Mouse (Mus musculus): ENCODE results near the gene Pnpla8. TPM values are rescaled to one million over a fixed set of nuclear protein-coding genes. Genes with fewer than 3 reads are reported as not detected.

Gene Pnpla8
- polyA plus RNA-seq, 1 experiment from 2014 or later: 28.0 TPM

DNA sequence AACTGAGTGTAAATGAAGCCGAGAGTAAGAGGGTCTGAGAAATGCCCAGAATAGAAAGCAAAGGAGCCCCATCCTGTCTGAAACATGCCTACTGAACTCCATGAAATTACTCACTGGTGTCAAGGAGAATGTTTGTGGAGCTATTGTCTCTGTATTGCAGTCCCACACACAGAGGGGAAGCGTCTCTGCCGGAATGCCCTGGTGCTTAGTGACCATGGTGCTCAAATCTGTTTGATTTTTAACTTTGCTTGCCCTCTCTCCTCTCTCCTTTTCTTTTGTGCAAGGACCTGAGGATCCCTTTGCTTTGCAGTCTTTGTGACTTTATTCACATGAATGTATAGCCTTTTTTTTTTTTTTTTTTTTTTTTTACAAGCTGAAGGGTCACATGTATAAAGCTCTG lies 136.3 kb downstream of the Pnpla8 start:
- Histone ChIP-seq H3K9ac (no peak overlapping the region), H3K27me3 (no peaks in the 10 kb centered on the region), H3K27ac (replicated peaks) (no peak overlapping the region), H3K4me1 (replicated peaks) (no peaks in the 10 kb centered on the region), H3K36me3 (replicated peaks) (no peaks in the 10 kb centered on the region), H3K9me3 (replicated peaks) (no peaks in the 10 kb centered on the region), H3K4me3 (replicated peaks) (no peak overlapping the region), H3K4me2 (no peak overlapping the region)
- WGBS (ENCODE audit: insufficient replicate concordance): 43% methylated on average over 3 of the region's 3 CpGs
- ATAC-seq (ENCODE audit: insufficient read depth): no peak

DNA sequence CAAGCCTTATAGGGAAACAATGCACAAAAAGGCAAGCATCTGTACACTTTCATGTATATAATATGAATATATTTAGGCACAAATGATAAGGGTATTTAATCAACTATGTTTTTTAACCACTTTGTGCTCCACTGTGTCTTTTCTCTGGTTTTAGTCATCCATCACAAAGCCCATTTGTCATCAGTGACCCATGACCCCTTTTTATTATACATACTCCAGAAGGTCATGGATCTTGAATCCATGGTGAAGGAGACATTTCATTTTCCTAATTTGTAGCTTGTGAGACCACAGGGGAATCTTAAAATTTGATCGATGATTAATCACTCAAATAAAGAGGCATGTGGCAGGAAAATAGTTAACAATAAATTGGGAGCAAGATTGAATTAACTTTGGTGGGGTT lies 136.7 kb downstream of the Pnpla8 start:
- H3K27ac ChIP-seq (replicated peaks): no peak overlapping the region
- ATAC-seq (ENCODE audit: insufficient read depth): no peak
- no peaks in the 10 kb centered on the region for H3K27me3 ChIP-seq
- H3K9ac ChIP-seq: no peak overlapping the region
- H3K9me3 ChIP-seq (replicated peaks): no peaks in the 10 kb centered on the region
- no peak overlapping the region for H3K4me2 ChIP-seq
- H3K36me3 ChIP-seq (replicated peaks): no peaks in the 10 kb centered on the region
- H3K4me3 ChIP-seq (replicated peaks): no peak overlapping the region
- 75% methylated on average over 1 of the region's 1 CpGs for WGBS (ENCODE audit: insufficient replicate concordance)
- no peaks in the 10 kb centered on the region for H3K4me1 ChIP-seq (replicated peaks)

DNA sequence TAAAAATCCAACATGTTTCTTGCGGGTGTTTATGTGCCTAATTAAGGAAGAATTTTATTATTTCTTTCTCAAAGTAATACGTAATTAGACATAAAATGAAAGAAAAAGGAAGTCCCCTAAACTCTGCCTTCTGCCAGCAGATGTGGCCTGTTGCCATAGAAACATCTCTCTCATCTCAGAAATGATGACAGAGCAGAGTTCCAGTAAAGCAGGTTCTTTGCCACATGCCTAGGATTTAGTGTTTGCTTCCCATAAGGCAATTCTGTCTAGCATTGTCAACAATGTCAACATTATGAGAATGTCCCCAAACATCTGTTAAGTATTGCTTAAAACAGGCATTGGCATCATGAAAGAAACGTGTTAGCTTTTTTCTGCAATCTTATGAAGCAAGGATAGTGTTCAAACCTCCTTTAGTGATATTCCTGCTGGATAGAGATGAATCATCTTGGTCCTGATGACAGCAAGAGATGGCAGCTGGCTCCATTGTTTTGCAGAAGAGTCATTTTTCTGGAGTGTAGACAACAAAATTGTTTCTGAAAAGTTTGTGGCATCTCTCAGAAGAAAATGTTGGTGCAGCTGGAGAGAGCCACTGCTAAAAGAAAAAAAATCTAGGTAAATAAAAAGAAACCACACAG lies 150.0 kb downstream of the Pnpla8 start:
- no peak overlapping the region for H3K9ac ChIP-seq
- H3K27ac ChIP-seq (replicated peaks): no peak overlapping the region
- H3K36me3 ChIP-seq (replicated peaks): no peaks in the 10 kb centered on the region
- no peaks in the 10 kb centered on the region for H3K4me1 ChIP-seq (replicated peaks)
- H3K27me3 ChIP-seq: no peaks in the 10 kb centered on the region
- H3K4me2 ChIP-seq: no peak overlapping the region
- 43% methylated on average over 3 of the region's 3 CpGs for WGBS (ENCODE audit: insufficient replicate concordance)
- no peaks in the 10 kb centered on the region for H3K9me3 ChIP-seq (replicated peaks)
- no peak for ATAC-seq (ENCODE audit: insufficient read depth)
- H3K4me3 ChIP-seq (replicated peaks): no peak overlapping the region

Small RNAs within 50 kb of the gene (microRNA-seq; reads per million reads assigned to microRNA genes)
- gene Mir5627: 2.5 reads per million, percentile 2 among the genes with 10 or more reads in this experiment

Other genes with a start within 250 kb of the Pnpla8 start
- 17.3 and 17.4 TPM in 2 replicates for gene Dnajb9, start 11.0 kb upstream of the Pnpla8 start, polyA plus RNA-seq (2015; fragmentation: Nextera tagmentation; extraction: Ambion mirVana)
- 0.20 and 0.36 TPM in 2 replicates for gene Nrcam, start 107.5 kb downstream of the Pnpla8 start, polyA plus RNA-seq (2015; fragmentation: Nextera tagmentation; extraction: Ambion mirVana)